Mouse (Mus musculus): Measurements from ENCODE around the gene Xrcc3.

DNA sequence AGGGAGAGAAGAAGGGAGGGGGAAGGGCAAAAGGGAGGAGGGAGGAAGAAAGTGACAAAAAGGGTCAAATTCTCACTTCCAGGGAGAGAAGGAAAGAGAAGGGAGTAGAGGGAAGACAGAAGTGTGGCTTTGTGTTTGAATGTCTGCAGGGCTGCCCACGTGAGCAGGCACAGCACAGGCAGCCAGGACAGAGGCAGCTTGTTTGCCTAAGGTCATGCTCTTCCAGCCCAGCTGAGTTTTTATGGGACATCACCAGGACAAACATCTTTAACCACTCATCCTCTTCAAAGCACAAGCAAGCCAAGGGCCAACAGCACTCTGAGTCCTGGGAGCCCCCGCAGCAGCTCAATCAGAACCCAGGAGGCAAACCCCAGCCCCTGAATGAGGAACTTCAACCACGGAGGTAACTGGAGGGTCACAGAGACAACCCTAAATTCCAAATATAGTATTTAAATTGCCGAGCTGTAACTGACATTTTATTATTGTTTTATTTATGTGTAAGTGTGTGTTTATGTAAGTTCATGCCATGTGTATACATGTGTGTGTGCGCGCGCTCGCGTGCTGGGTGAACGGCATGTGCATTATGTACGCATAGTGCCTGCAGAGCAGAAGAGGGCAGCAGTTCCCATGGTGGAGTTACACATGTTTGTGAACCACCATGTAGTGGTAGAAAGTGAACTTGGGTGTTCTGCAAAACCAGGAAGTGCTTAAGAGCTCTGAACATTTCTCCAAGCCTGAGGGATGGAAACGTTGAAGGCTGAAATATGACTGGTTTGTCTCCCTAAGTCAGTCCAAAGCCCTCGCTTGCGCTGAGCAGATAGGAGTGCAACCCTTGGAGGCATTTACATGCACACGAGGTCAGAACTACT, 29.1 kb upstream of the Xrcc3 start:
- no peak for TF ChIP-seq POLR2A (IDR thresholded peaks at IDR 0.05; ENCODE audit: borderline replicate concordance, low read depth, low read length)
- TF ChIP-seq CTCF (IDR thresholded peaks at IDR 0.05; ENCODE audit: low read depth, low read length), result no peak
